Mouse (Mus musculus) limb, embryonic 11.5 days (tissue): ENCODE results near the gene Cox8a. TPM values are rescaled to one million over a fixed set of nuclear protein-coding genes. Genes with fewer than 3 reads are reported as not detected.
A peak's percentile ranks its signal among the peaks of the same experiment; 100 is the strongest.

Source experiments
- ATAC-seq: fragments of 200-750 bp; cut with Nextera tagmentation; 2 replicates; pipeline ENCODE4 v1.8.0; 2017; ENCODE audit warnings: low read depth; ENCODE audit not compliant: insufficient number of reproducible peaks, low FRiP score, low TSS enrichment
- DNase-seq: peaks from one replicate; pipeline ENCODE4 v3.0.0-alpha.2; 2015; ENCODE audit warnings: low spot score
- H3K27ac ChIP-seq: fragments of 300-500 bp; sonication (generic); replicated peaks from 2 replicates; pipeline ENCODE4 v1.5.1; 2014; ENCODE audit warnings: low read depth, mild to moderate bottlenecking, low read length
- H3K27me3 ChIP-seq: fragments of 300-500 bp; sonication (generic); 2 replicates; pipeline ENCODE4 v1.6.1; 2014; ENCODE audit warnings: mild to moderate bottlenecking, low read length, mixed read lengths; ENCODE audit not compliant: control insufficient read depth, insufficient read depth
- H3K36me3 ChIP-seq: fragments of 300-500 bp; sonication (generic); 2 replicates; pipeline ENCODE4 v1.6.1; 2014; ENCODE audit warnings: mild to moderate bottlenecking, low read length, moderate library complexity, mixed read lengths; ENCODE audit not compliant: control insufficient read depth, insufficient read depth
- H3K4me1 ChIP-seq: fragments of 300-500 bp; sonication (generic); 2 replicates; pipeline ENCODE4 v1.6.1; 2014; ENCODE audit warnings: low read length, mixed read lengths; ENCODE audit not compliant: control insufficient read depth, insufficient read depth
- H3K4me2 ChIP-seq: fragments of 300-500 bp; sonication (generic); 2 replicates; pipeline ENCODE4 v1.6.1; 2014; ENCODE audit warnings: low read depth, mild to moderate bottlenecking, moderate library complexity; ENCODE audit not compliant: severe bottlenecking
- H3K4me3 ChIP-seq: fragments of 300-500 bp; sonication (generic); 2 replicates; pipeline ENCODE4 v1.5.1; 2014; ENCODE audit warnings: low read depth, low read length
- H3K9ac ChIP-seq: fragments of 300-500 bp; sonication (generic); 2 replicates; pipeline ENCODE4 v1.6.1; 2014; ENCODE audit warnings: mild to moderate bottlenecking, low read length
- H3K9me3 ChIP-seq: fragments of 300-500 bp; sonication (generic); 2 replicates; pipeline ENCODE4 v1.6.1; 2016; ENCODE audit warnings: low read length; ENCODE audit not compliant: control insufficient read depth
- WGBS: fragments of 180-500 bp; shearing (Covaris S2); extraction: QIAGEN DNeasy Blood & Tissue Kit; methylation state at CpG from one replicate; pipeline ENCODE4 v1.1.7; 2014; 5-methylcytosine and 5-hydroxymethylcytosine counted together
- polyA plus RNA-seq: library from polyadenylated mRNA; unstranded; fragments of >200 nt; fragmentation: Nextera tagmentation; extraction: Ambion mirVana; gene quantifications from 2 replicates; pipeline ENCODE4 v1.2.1, GENCODE M21; 2014

The Cox8a gene
- polyA plus RNA-seq, 1 experiment from 2014 or later, result 830 TPM

DNA sequence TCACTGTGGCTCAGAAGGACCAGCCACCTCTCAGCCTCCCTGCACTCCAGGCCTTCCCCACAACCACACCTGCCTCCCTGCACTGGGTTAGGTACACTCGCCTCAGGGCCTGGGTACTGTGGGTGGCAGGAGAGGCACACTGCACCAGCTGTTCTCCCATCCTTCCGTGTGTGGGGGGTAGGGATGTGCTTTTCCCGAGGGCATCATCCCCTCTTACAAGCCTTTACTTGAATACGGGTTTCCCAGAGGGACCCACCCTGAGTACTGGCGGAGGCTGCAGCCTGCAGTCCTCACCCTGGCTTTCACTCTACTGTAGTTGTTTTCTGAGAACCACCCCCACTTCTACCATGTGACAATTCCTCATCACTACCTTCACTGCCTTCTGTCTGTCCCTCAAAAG is 30.3 kb downstream of the Cox8a start:
- 40% methylated on average over 5 of the region's 5 CpGs for WGBS
- DNase-seq, result no peak
- no peaks in the 10 kb centered on the region for H3K36me3 ChIP-seq
- H3K4me2 ChIP-seq, result no peak overlapping the region
- ATAC-seq, result no peak
- peaks cover 21% of the 10 kb centered on the region for H3K27me3 ChIP-seq
- peaks cover 37% of the 10 kb centered on the region for H3K4me1 ChIP-seq
- H3K9me3 ChIP-seq, result no peaks in the 10 kb centered on the region
- H3K27ac ChIP-seq, result no peak overlapping the region
- H3K4me3 ChIP-seq, result no peak overlapping the region
- no peak overlapping the region for H3K9ac ChIP-seq

DNA sequence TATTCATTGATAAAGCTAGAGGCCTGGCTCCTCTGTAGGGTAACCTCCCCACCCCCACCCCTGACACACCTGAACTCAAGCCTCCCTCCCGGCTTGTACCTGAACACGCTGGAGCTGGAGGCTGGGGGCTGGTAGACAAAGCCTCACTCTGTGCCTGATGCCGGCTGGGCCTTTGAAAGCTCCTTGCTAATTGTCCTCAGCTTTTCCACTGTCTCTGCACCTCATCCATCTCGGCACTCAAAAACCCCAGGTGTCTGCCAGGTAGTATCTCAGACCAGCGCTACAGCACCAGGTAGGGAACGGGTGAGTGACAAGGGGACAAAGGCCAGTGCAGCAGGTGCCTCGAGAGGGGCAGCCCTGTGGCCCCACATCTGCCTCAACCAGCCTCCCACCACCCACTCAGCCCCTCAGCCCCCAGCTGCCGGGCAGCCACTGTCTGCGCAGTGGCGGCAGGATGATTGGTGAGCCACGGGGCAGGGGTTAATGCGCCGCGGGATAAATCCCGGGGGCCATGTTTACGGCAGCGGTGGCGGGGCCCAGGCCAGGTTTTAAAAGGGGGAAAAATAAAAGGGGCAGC is 31.6 kb downstream of the Cox8a start:
- ATAC-seq, result no peak
- no peak overlapping the region for H3K4me3 ChIP-seq

DNA sequence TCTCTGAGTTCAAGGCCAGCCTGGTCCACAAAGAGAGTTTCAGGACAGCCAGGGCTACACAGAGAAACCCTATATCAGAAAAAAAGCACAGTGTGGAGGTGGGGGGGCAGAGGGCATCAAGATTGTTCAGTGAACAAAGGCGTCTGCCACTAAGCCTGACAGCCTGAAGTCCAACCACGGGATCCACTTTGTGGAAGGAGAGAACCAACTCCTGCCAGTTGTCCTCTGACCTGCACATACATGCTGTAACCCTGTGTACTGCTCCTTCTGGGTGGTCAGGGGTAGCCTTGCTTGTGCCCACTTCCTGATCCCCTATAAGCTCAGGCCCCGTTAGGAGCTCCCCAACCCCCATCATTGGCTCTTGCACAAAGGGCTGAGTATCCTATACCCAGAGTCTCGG is 32.4 kb downstream of the Cox8a start:
- Histone ChIP-seq H3K27me3 (peaks cover 33% of the 10 kb centered on the region), H3K27ac (0 out of 2 replicates have a peak overlapping the region, but pooled peaks have one; percentile 21), H3K9me3 (no peaks in the 10 kb centered on the region), H3K4me3 (no peak overlapping the region), H3K9ac (no peak overlapping the region), H3K36me3 (no peaks in the 10 kb centered on the region), H3K4me2 (no peak overlapping the region), H3K4me1 (peaks cover 42% of the 10 kb centered on the region)
- DNase-seq, result no peak
- no peak for ATAC-seq
- WGBS, result 33% methylated on average over 4 of the region's 4 CpGs

More for the DNA sequence above, 31.6 kb downstream of the Cox8a start:
- WGBS, result 1% methylated on average over 18 of the region's 18 CpGs
- Histone ChIP-seq H3K4me1 (peaks cover 42% of the 10 kb centered on the region), H3K27ac (0 out of 2 replicates have a peak overlapping the region, but pooled peaks have one; percentile 21), H3K4me2 (0 out of 2 replicates have a peak overlapping the region, but pooled peaks have one; percentile 2), H3K27me3 (peaks cover 27% of the 10 kb centered on the region), H3K9ac (peak overlapping the region; percentile 12; the same call in 1 of the 2 replicates), H3K9me3 (no peaks in the 10 kb centered on the region), H3K36me3 (no peaks in the 10 kb centered on the region)
- peak; percentile 62 for DNase-seq

DNA sequence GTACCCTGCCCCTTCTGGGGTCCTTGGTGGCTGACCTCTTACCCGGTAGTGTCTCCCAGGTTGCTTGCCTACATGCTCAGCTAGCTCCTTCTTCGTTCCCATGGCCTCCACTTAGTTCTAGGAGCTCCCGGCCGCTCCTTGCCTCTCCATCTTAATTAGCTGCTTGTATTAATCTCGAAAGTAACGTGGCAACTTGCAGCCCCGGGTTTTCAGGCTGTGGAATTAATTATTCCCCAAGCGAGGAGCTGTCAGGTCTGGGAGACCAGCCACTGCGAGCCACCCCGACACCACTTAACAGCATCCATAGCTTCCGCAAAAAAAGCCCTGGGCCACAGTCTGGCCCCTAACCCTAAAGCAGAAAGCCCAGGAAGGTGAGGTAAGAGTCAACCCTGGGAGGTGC is 34.0 kb downstream of the Cox8a start:
- Histone ChIP-seq H3K36me3 (no peaks in the 10 kb centered on the region), H3K4me2 (no peak overlapping the region), H3K9me3 (no peaks in the 10 kb centered on the region), H3K4me1 (peaks cover 42% of the 10 kb centered on the region), H3K4me3 (no peak overlapping the region), H3K27me3 (peaks cover 32% of the 10 kb centered on the region), H3K9ac (no peak overlapping the region), H3K27ac (no peak overlapping the region)
- WGBS, result 24% methylated on average over 11 of the region's 11 CpGs
- ATAC-seq (no peak), DNase-seq (no peak)

DNA sequence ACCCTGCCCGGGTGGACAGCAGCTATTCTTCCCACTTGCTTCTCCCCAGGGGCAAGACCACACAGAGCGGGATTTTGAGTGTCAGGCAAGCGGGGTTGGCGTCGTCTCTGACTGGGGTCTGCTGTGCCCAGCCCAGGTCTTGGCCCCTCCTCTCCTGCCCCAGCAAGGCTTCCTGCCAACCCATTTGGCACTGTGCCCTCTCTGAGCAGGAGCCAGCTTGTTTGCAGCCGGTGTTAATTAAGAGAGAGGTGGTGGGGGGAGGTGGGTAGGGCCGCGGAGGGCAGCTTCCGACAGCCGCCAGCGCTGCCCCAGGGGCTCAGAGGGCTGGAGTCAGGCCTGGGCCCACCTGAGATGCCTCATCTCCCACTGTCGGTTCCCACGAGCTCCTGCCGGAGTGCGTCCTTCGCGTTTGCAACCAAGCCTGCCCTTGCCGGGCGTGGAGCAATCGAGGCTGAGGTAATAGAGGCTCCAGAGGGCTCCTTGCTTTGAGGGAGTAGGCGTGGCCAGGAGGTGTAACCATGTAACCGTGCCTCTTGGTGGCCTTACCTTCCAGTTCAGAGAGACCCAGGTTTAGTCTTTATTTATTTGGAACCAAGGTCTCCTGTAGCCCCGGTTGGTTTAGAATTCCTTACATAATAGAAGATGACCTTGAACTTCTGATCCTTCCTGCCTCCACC is 35.0 kb downstream of the Cox8a start:
- peak overlapping the region; percentile 37 for H3K4me2 ChIP-seq
- H3K4me3 ChIP-seq, result no peak overlapping the region
- DNase-seq (peak; percentile 68), ATAC-seq (no peak)
- H3K4me1 ChIP-seq, result peaks cover 50% of the 10 kb centered on the region
- H3K9ac ChIP-seq, result peak overlapping the region; percentile 30; the same call in 1 of the 2 replicates
- no peaks in the 10 kb centered on the region for H3K9me3 ChIP-seq
- H3K36me3 ChIP-seq, result no peaks in the 10 kb centered on the region
- H3K27ac ChIP-seq, result no peak overlapping the region
- 2% methylated on average over 23 of the region's 23 CpGs for WGBS
- peaks cover 33% of the 10 kb centered on the region for H3K27me3 ChIP-seq

DNA sequence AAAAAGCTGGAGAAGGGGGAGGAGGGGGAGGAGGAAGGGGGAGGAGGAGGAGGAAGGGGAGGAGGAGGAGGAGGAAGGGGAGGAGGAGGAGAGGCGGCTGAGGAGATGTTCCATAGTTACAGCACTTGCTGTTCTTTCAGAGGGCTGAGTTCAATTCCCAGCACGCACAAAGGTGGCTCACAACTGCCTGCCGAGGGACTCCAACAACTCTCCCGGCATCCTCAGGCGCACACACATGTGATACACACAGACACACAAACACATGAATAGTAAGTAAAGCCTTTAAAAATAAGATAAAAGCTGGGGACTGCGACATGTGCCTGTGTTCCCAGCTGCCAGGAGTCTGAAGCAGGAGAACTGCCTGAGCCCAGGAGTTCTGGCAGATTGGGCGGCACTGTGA is 35.9 kb downstream of the Cox8a start:
- Histone ChIP-seq H3K4me2 (no peak overlapping the region), H3K27ac (no peak overlapping the region)
- no peak for ATAC-seq

DNA sequence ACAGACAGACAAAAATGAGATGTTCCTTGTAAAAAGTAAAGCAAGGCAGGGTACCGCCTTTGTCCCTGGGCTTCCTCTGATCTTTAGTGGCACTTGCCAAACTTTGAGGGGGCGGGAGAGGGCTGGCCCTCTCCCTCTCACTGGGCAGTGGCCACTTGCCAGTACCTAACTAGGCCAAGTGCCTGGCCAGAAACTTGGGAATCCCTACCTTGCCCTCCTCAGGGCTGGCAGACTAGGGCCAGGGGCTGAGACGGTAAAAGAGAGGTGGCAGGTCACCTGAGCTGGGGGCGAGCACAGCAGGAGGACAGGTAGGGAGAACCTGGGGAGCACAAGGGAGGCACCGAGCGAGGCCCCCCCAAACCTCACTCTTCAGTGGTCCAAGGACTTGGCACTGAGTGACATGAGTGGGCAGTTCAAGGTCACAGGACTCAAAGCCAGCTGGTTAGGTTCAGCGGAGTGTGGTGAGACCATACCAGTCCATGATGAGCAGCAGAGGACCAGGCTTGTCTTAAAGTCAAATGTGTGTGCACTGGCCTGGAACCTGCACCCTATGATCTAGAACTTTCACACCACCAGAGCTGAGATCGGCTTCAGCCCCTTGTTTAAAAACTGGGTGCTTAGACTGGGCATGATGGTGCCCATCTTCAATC is 36.5 kb downstream of the Cox8a start:
- peaks cover 25% of the 10 kb centered on the region for H3K27me3 ChIP-seq
- 78% methylated on average over 8 of the region's 8 CpGs for WGBS

More for the DNA sequence above, 35.9 kb downstream of the Cox8a start:
- no peak for DNase-seq
- no peak overlapping the region for H3K4me3 ChIP-seq
- H3K9me3 ChIP-seq, result no peaks in the 10 kb centered on the region
- WGBS, result 57% methylated on average over 7 of the region's 7 CpGs
- peaks cover 31% of the 10 kb centered on the region for H3K27me3 ChIP-seq
- no peaks in the 10 kb centered on the region for H3K36me3 ChIP-seq
- H3K4me1 ChIP-seq, result peaks cover 46% of the 10 kb centered on the region
- no peak overlapping the region for H3K9ac ChIP-seq

DNA sequence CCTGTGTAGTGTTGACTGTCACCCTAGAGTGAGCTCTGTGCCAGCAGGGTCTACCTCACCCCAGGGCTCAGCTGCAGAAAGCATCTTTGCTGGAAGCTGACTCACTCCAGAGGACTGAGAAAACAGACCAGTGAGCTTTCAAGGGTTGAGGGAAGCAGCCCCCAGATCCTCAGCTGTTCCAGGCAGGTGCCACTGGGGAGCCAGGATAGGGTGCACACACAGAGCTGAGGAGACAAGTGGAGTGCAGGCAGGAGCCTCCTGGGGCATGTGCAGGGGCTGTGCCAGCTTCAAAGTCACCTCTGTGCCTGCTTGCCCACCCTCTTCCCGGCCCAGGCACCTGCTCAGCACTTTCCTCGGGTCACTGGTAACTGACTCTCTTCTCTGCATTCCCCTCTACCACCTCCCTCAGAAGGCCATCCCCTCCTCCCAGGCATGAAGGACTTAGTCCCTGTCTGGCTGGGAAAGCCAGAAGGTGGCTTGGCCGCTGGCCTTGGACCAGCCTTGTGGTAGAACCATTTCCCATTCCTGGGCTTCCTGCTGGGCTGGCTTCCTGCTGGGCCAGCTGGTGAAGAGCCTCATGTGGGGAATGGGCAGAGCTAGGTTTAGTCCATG is 38.5 kb downstream of the Cox8a start:
- peaks cover 35% of the 10 kb centered on the region for H3K4me1 ChIP-seq

More for the DNA sequence above, 36.5 kb downstream of the Cox8a start:
- H3K9me3 ChIP-seq, result no peaks in the 10 kb centered on the region
- H3K36me3 ChIP-seq, result no peaks in the 10 kb centered on the region
- no peak overlapping the region for H3K27ac ChIP-seq
- ATAC-seq, result no peak
- H3K4me3 ChIP-seq, result no peak overlapping the region
- H3K9ac ChIP-seq, result no peak overlapping the region
- H3K4me1 ChIP-seq, result peaks cover 46% of the 10 kb centered on the region
- DNase-seq, result no peak
- no peak overlapping the region for H3K4me2 ChIP-seq

More for the DNA sequence above, 38.5 kb downstream of the Cox8a start:
- ATAC-seq (no peak), DNase-seq (no peak)
- no peaks in the 10 kb centered on the region for H3K36me3 ChIP-seq
- 36% methylated on average over 3 of the region's 3 CpGs for WGBS
- H3K9ac ChIP-seq, result no peak overlapping the region
- H3K4me3 ChIP-seq, result no peak overlapping the region
- H3K27me3 ChIP-seq, result peaks cover 19% of the 10 kb centered on the region
- H3K27ac ChIP-seq, result 0 out of 2 replicates have a peak overlapping the region, but pooled peaks have one; percentile 5
- H3K4me2 ChIP-seq, result no peak overlapping the region
- H3K9me3 ChIP-seq, result no peaks in the 10 kb centered on the region
